Mouse (Mus musculus): ENCODE results near the gene Rpl22. TPM values are rescaled to one million over a fixed set of nuclear protein-coding genes. Genes with fewer than 3 reads are reported as not detected.

Gene Rpl22
- polyA plus RNA-seq, 1 experiment, result not detected

DNA sequence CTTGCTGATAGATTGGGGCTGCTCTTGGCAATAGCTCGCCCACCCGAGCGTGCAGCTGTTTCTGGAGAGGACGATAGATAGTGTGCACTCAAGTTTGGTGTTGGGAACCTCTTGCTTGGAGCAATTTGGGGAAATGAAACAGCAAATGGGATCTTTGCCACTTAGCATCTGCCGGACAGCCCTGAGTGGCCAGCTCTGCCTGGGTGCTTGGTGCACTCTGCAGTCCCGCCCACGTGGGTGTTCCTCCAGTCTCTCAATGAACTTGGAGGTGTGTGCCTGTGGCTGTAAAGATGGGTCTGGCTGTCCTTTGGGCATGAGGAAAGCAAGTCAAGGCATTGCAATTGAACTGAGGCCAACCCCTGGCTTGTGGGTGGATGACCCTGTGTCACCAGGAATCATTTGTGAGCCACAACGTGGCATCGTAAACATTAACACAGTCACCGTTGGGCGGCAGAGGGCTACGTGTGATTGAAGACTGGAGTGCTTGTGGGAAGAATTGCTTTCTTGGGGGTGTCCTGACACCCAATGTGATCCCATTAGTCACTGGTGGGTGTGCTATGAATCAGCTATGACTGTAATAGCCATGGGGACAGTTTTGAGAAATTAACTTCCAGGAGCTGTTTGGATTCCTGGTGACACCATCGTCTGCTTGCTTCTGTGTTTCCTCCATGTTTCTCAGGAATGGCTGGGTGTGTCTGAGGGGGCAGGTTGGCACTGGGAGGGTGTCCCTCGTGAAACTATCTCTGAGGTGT is 28.5 kb downstream of the Rpl22 start:
- TF ChIP-seq POLR2A (IDR thresholded peaks at IDR 0.05; ENCODE audit: insufficient read depth, low read depth, low read length), result no peak
- TF ChIP-seq CTCF (IDR thresholded peaks at IDR 0.05; ENCODE audit: insufficient read depth, low read depth, low read length), result no peak
- Histone ChIP-seq H3K27ac (ENCODE audit: insufficient read depth, low read depth, low read length) (no peak overlapping the region), H3K4me3 (ENCODE audit: insufficient read depth, low read depth, low read length) (no peak overlapping the region), H3K4me1 (ENCODE audit: control insufficient read depth, insufficient read depth, low read length) (peaks cover 58% of the 10 kb centered on the region)
- 50% methylated on average over 14 of the region's 14 CpGs for WGBS

DNA sequence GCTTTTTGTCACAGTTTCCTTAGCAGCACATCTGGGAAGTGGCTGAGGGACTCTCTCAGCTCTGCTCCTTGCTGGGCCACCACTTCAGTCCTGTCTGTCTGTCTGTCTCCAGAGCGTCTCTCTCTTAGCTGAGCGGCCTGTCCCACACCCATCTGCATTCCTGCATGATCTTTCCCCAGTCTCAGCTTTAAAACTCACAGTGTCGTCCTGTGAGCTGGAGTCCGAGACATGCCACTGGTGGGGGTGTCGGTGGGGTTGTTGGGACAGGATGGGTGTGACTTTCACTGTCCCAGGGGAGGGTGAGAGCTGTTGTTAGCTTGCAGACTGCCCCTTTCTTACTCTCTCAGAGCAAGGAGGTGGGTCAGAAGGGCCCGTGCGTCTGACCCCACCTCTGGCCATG is 30.1 kb downstream of the Rpl22 start:
- Histone ChIP-seq H3K27ac (ENCODE audit: insufficient read depth, low read depth, low read length) (no peak overlapping the region), H3K4me3 (ENCODE audit: insufficient read depth, low read depth, low read length) (no peak overlapping the region), H3K4me1 (ENCODE audit: control insufficient read depth, insufficient read depth, low read length) (peaks cover 58% of the 10 kb centered on the region)
- TF ChIP-seq CTCF (IDR thresholded peaks at IDR 0.05; ENCODE audit: insufficient read depth, low read depth, low read length) (no peak), POLR2A (IDR thresholded peaks at IDR 0.05; ENCODE audit: insufficient read depth, low read depth, low read length) (no peak)
- 88% methylated on average over 7 of the region's 7 CpGs for WGBS

DNA sequence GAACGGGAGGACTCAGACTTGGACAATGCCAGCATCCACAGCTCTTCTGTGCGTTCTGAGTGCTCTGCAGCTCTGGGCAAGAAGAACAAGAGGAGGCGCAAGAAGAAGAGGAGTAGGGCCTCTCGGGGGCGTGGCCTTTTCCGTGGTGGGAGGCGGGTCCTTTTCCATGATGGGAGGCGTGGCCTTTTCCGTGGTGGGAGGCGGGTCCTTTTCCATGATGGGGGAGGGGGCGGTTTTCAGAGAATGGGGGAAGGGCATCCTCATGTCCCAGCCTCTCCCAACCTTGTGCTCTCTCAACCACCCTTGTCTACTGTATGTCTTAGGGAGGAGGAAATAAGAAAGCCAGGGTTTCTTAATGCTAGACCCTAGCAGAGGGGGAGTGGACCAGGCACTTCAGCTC is 34.2 kb downstream of the Rpl22 start:
- H3K27ac ChIP-seq (ENCODE audit: insufficient read depth, low read depth, low read length), result no peak overlapping the region
- WGBS, result 22% methylated on average over 11 of the region's 11 CpGs
- TF ChIP-seq POLR2A (IDR thresholded peaks at IDR 0.05; ENCODE audit: insufficient read depth, low read depth, low read length), result no peak
- no peak for TF ChIP-seq CTCF (IDR thresholded peaks at IDR 0.05; ENCODE audit: insufficient read depth, low read depth, low read length)

DNA sequence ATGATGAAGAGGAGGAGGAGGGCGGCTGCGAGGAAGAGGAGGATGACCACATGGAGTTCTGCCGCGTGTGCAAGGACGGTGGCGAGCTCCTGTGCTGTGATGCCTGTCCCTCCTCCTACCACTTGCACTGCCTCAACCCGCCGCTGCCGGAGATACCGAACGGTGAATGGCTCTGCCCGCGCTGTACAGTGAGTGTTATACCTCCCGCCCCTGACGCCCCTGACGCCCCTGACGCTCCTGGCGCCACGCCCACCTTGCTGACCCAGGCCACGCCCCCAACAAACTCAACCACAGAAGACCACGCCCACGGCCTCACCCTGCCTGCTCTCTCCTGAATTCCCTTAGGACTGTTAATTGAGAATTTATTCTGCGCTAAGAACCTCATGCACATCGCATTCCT is 35.3 kb downstream of the Rpl22 start:
- Histone ChIP-seq H3K4me1 (ENCODE audit: control insufficient read depth, insufficient read depth, low read length) (peaks cover 47% of the 10 kb centered on the region), H3K27ac (ENCODE audit: insufficient read depth, low read depth, low read length) (no peak overlapping the region), H3K4me3 (ENCODE audit: insufficient read depth, low read depth, low read length) (no peak overlapping the region)
- TF ChIP-seq POLR2A (IDR thresholded peaks at IDR 0.05; ENCODE audit: insufficient read depth, low read depth, low read length) (no peak), CTCF (IDR thresholded peaks at IDR 0.05; ENCODE audit: insufficient read depth, low read depth, low read length) (no peak)
- WGBS, result 18% methylated on average over 24 of the region's 24 CpGs

More for the DNA sequence above, 34.2 kb downstream of the Rpl22 start:
- no peak overlapping the region for H3K4me3 ChIP-seq (ENCODE audit: insufficient read depth, low read depth, low read length)
- peaks cover 43% of the 10 kb centered on the region for H3K4me1 ChIP-seq (ENCODE audit: control insufficient read depth, insufficient read depth, low read length)

DNA sequence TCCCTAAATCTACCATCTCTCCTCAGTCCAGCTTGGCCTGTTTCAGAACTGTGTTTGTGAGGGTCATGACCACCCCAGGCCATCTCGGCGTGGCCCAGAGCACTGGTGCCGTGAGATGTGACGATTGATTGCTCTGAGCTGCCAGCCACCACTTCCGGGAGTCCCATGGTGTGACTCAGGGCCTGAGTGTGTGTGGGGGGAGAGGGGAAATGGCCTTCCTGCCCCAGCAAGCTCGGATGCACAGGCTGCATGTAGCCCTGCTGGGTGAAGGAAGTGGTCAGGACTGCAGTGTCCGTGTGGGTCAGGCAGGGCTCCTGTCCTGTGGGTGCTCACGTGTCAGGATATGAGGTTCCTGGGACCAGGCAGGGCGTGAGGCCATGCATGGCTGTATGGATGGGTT is 36.6 kb downstream of the Rpl22 start:
- 78% methylated on average over 9 of the region's 9 CpGs for WGBS
- TF ChIP-seq POLR2A (IDR thresholded peaks at IDR 0.05; ENCODE audit: insufficient read depth, low read depth, low read length) (no peak), CTCF (IDR thresholded peaks at IDR 0.05; ENCODE audit: insufficient read depth, low read depth, low read length) (no peak)
- Histone ChIP-seq H3K27ac (ENCODE audit: insufficient read depth, low read depth, low read length) (no peak overlapping the region), H3K4me3 (ENCODE audit: insufficient read depth, low read depth, low read length) (no peak overlapping the region), H3K4me1 (ENCODE audit: control insufficient read depth, insufficient read depth, low read length) (peaks cover 51% of the 10 kb centered on the region)

DNA sequence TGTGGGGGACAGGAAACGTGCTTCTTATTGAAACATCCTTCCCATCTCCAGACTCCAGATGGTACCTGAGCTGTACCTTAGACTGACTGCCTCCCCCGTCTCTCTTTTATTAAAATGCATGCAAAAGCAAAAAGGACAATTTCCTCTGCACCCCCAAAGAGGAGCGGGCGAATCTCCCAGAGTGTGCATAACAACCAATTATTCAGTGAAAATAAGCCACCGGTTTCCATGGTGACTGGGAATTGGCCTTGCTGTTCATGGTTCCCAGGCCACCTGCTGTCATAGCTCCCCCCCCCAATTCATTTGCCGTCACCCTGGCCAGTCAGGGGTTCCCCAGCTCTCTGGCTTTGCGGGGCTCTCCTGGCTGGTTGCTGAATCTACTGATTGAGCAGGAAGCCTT is 39.7 kb downstream of the Rpl22 start:
- H3K27ac ChIP-seq (ENCODE audit: insufficient read depth, low read depth, low read length), result peak overlapping the region; percentile 47; the same call in 1 of the 2 replicates
- no peak for TF ChIP-seq CTCF (IDR thresholded peaks at IDR 0.05; ENCODE audit: insufficient read depth, low read depth, low read length)
- no peak for TF ChIP-seq POLR2A (IDR thresholded peaks at IDR 0.05; ENCODE audit: insufficient read depth, low read depth, low read length)

DNA sequence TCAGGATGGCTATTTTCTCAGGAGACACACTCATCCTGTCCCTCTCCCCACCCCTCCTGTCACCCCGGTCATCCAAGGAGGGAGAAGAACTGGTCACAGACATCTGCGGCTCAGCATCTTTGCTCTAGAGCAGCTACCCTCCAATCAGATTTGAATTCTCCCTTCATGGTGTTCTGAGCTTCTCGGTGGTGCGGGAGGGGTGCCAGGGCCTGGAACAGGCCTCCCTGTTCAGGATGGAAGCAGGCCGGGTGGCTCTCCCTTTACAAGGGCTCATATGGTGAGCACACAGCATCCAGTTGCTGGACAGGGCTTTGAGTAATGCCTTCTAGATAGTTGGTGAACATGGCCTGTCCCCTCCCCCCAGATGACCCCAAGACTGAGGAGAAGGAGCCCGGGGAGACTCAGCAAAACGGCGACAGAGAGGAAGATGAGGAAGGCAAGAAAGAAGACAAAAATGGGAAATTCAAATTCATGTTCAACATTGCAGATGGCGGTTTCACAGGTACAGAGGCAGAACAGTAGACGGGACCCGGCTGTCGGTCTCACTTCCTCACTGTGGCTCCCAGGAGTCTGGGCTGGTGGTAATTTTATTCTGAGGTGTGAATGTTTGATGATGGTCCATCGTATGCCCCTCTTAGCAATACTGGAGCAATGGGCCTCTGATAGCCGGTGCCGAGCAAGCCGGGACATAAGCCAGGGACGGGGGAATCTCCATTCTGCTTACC is 57.1 kb downstream of the Rpl22 start:
- Histone ChIP-seq H3K27ac (ENCODE audit: insufficient read depth, low read depth, low read length) (no peak overlapping the region), H3K4me1 (ENCODE audit: control insufficient read depth, insufficient read depth, low read length) (peaks cover 5% of the 10 kb centered on the region; the same call in 1 of the 2 replicates)
- 82% methylated on average over 17 of the region's 17 CpGs for WGBS

More for the DNA sequence above, 39.7 kb downstream of the Rpl22 start:
- Histone ChIP-seq H3K4me1 (ENCODE audit: control insufficient read depth, insufficient read depth, low read length) (peaks cover 39% of the 10 kb centered on the region), H3K4me3 (ENCODE audit: insufficient read depth, low read depth, low read length) (no peak overlapping the region)
- 26% methylated on average over 7 of the region's 7 CpGs for WGBS

More for the DNA sequence above, 57.1 kb downstream of the Rpl22 start:
- TF ChIP-seq POLR2A (IDR thresholded peaks at IDR 0.05; ENCODE audit: insufficient read depth, low read depth, low read length) (no peak), CTCF (IDR thresholded peaks at IDR 0.05; ENCODE audit: insufficient read depth, low read depth, low read length) (no peak)
- no peak overlapping the region for H3K4me3 ChIP-seq (ENCODE audit: insufficient read depth, low read depth, low read length)

Other genes starting within 250 kb of the Rpl22 start
- not detected in 2 replicates for gene Tnfrsf25, start 209.8 kb upstream of the Rpl22 start, polyA plus RNA-seq (2012; ENCODE audit: insufficient read depth, insufficient read length, low replicate concordance, missing spikeins)
- not detected in 2 replicates for gene Espn, start 173.4 kb upstream of the Rpl22 start, polyA plus RNA-seq (2012; ENCODE audit: insufficient read depth, insufficient read length, low replicate concordance, missing spikeins)
- gene Hes2, start 166.9 kb upstream of the Rpl22 start, polyA plus RNA-seq (2012; ENCODE audit: insufficient read depth, insufficient read length, low replicate concordance, missing spikeins), result not detected in 2 replicates
- not detected in 2 replicates for gene Acot7, start 147.6 kb upstream of the Rpl22 start, polyA plus RNA-seq (2012; ENCODE audit: insufficient read depth, insufficient read length, low replicate concordance, missing spikeins)
- not detected in 2 replicates for gene Gpr153, start 51.5 kb upstream of the Rpl22 start, polyA plus RNA-seq (2012; ENCODE audit: insufficient read depth, insufficient read length, low replicate concordance, missing spikeins)
- not detected in 2 replicates for gene Hes3, start 34.1 kb upstream of the Rpl22 start, polyA plus RNA-seq (2012; ENCODE audit: insufficient read depth, insufficient read length, low replicate concordance, missing spikeins)
- gene Icmt, start 28.5 kb upstream of the Rpl22 start, polyA plus RNA-seq (2012; ENCODE audit: insufficient read depth, insufficient read length, low replicate concordance, missing spikeins), result not detected in 2 replicates
- gene Rnf207, start 6.7 kb upstream of the Rpl22 start, polyA plus RNA-seq (2012; ENCODE audit: insufficient read depth, insufficient read length, low replicate concordance, missing spikeins), result not detected in 2 replicates
- 36.3 TPM in 1 of 2 replicates, not detected in the other for gene Chd5, start 12.9 kb downstream of the Rpl22 start, polyA plus RNA-seq (2012; ENCODE audit: insufficient read depth, insufficient read length, low replicate concordance, missing spikeins)
- gene Nphp4, start 151.0 kb downstream of the Rpl22 start, polyA plus RNA-seq (2012; ENCODE audit: insufficient read depth, insufficient read length, low replicate concordance, missing spikeins), result not detected in 2 replicates
- gene Kcnab2, start 152.1 kb downstream of the Rpl22 start, polyA plus RNA-seq (2012; ENCODE audit: insufficient read depth, insufficient read length, low replicate concordance, missing spikeins), result not detected in 2 replicates